ENCODE assay signal across 8 mouse cellular contexts in the genomic region with DNA sequence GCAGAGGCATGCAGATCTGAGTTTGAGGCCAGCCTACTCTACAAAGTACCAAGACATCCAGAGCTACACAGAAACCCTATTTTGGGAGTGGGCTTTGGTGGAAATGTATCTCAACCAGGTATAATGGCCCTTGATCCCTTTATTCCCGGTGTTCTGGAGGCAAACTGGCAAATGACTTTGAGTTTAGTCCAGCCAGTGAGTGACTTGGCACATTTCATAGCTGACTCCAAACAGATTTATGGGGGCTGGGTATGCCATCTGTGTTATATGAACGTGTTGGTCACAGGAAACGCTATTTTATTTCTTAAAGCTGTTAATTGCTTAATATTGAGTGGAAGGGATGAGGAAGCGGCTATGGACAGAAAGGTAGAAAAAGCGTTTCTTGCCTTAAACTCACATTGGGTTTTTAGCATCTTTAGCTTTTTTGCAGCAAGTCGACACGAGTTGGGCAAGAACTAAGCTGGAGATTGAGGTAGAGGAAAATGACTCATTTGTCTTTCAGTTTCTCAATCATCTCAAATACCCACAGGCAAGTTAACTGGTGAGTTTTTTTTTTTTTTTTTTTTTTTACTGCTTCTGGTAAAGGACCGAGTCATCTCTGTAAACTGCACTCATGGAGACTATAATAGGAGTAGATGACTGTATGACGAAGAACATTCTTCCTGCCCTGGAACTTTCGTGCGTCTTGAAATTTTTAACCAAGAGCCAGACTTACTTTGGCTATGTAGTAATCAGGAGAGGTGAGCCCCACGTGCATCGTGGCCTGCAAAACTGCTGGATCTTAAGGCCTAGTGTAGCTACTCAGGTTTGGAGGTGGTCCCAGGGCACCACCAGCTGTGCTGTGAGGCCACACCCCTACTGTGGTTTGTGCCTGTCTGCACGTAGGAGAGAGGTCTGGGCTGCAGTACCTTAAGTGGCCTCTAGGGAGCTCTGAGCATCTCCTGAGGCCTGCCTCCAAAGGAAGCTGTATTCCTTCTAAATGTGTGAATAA. TPM values are rescaled to one million over a fixed set of nuclear protein-coding genes. Genes with fewer than 3 reads are reported as not detected.
DNase-seq lines count a peak whose midpoint lies in the region.

No protein-coding gene starts in this region.

- no peaks in the 10 kb centered on the region for H3K27me3 ChIP-seq in hindbrain, embryonic 10.5 days (ENCODE audit: insufficient read depth, poor library complexity, severe bottlenecking)

- peak; percentile 92 for DNase-seq in NIH3T3 (ENCODE audit: low read depth)
- peak; percentile 86 for DNase-seq in cerebellum, adult 9-11 months
- peak; percentile 70 to 90 for DNase-seq in frontal cortex, adult 2 months (ENCODE audit: extremely low spot score in 1 of 2, low spot score in 1 of 2)
- peak; percentile 89 for DNase-seq in hindbrain, embryonic 10.5 days (ENCODE audit: low spot score)
- DNase-seq in layer of hippocampus, postnatal 10 days (ENCODE audit: low spot score in 2 of 2): peak; percentile 82 to 84
- DNase-seq in lung, postnatal 25 days (ENCODE audit: low spot score): peak; percentile 87
- DNase-seq in retina, adult 2 months (ENCODE audit: low read depth, low spot score): peak; percentile 78
- DNase-seq in thymus, postnatal 36 days: peak; percentile 84 to 89

- H3K27ac ChIP-seq in hindbrain, embryonic 10.5 days: peak overlapping the region; percentile 100

- WGBS in hindbrain, embryonic 10.5 days: 29% methylated on average over 14 of the region's 14 CpGs

- peaks cover 69% of the 10 kb centered on the region for H3K4me1 ChIP-seq in hindbrain, embryonic 10.5 days (replicated peaks)

- no peaks in the 10 kb centered on the region for H3K9me3 ChIP-seq in hindbrain, embryonic 10.5 days

- H3K4me3 ChIP-seq in hindbrain, embryonic 10.5 days: peak overlapping the region; percentile 95

- peaks cover 58% of the 10 kb centered on the region for H3K36me3 ChIP-seq in hindbrain, embryonic 10.5 days

RNA-seq across cellular contexts. Expression of gene Pkm, which starts 3.2 kb away (rescaled TPM):
- polyA plus RNA-seq in frontal cortex, adult 2 months (2012; rRNA removed): 1,290 and 1,497 TPM in 2 replicates
- 2,690 and 3,190 TPM in 2 replicates for polyA plus RNA-seq in hindbrain, embryonic 10.5 days (2016; fragmentation: Nextera tagmentation; extraction: Ambion mirVana)
- total RNA-seq in layer of hippocampus, postnatal 10 days (2021): 100 to 1,000 TPM; 761 to 808 TPM

RNA-seq across cellular contexts. Expression of gene Gramd2, which starts 20.6 kb away (rescaled TPM):
- polyA plus RNA-seq in frontal cortex, adult 2 months (2012; rRNA removed): 13.2 and 15.2 TPM in 2 replicates
- 0.14 and 0.46 TPM in 2 replicates for polyA plus RNA-seq in hindbrain, embryonic 10.5 days (2016; fragmentation: Nextera tagmentation; extraction: Ambion mirVana)
- total RNA-seq in layer of hippocampus, postnatal 10 days (2021): 10 to 100 TPM; 12.8 to 14.7 TPM

RNA-seq across cellular contexts. Expression of gene Parp6, which starts 42.2 kb away (rescaled TPM):
- 186 and 191 TPM in 2 replicates for polyA plus RNA-seq in frontal cortex, adult 2 months (2012; rRNA removed)
- 59.1 and 101 TPM in 2 replicates for polyA plus RNA-seq in hindbrain, embryonic 10.5 days (2016; fragmentation: Nextera tagmentation; extraction: Ambion mirVana)
- 100 to 1,000 TPM; 177 to 180 TPM for total RNA-seq in layer of hippocampus, postnatal 10 days (2021)

Comparison
In these comparisons a context has a peak if more than half of its experiments do, and no peak if none do; other contexts are left out.
1. Peak in every context shown above with its lines: DNase-seq, H3K4me3 ChIP-seq and H3K27ac ChIP-seq.